8 mouse cellular contexts compared by ENCODE assay signal in the genomic region with DNA sequence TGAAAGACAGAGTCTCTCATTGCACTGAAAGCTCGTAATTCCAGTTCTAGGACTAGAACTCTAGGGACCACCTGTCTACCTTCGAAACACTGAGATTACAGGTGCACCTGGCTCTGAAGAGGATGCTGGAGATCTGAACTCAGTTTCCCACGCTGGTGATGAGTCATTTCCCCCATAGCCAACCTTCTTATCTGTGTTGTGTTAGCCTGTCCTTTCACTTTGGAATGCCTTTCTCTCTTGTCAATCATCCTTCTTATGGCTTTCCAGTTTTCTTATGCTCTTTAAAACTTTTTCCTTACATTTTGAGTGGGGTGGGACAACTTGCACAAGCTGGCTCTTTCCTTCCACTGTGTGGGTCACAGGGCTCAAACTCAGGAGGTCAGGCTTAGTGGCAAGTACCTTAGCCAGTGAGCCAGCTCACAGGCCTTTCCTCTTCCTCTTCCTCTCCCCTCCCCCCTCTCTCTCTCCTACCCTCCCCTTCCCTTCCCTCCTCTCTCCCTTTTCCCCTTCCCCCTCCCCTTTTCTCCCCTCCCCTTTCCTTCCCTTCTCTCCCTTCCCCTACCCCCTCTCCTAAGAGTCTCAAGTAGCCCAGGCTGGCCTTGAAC. TPM values are rescaled to one million over a fixed set of nuclear protein-coding genes. Genes with fewer than 3 reads are reported as not detected.
A peak's percentile ranks its signal among the peaks of the same experiment; 100 is the strongest.
DNase-seq lines count a peak whose midpoint lies in the region; ATAC-seq and TF ChIP-seq lines count a peak whose summit lies in the region.

No protein-coding gene starts in this region.

- peak overlapping the region; percentile 61; the same call in 1 of the 2 replicates for H3K4me2 ChIP-seq in kidney, postnatal 0 days (ENCODE audit: low read length)
- peak overlapping the region; percentile 79 for H3K4me2 ChIP-seq in embryonic facial prominence, embryonic 12.5 days (replicated peaks)
- peak overlapping the region; percentile 84; the same call in 1 of the 2 replicates for H3K4me2 ChIP-seq in intestine, embryonic 16.5 days (ENCODE audit: low read depth, low read length)

- H3K9me3 ChIP-seq in kidney, postnatal 0 days (replicated peaks; ENCODE audit: low read length): no peaks in the 10 kb centered on the region
- H3K9me3 ChIP-seq in embryonic facial prominence, embryonic 12.5 days: no peaks in the 10 kb centered on the region
- no peaks in the 10 kb centered on the region for H3K9me3 ChIP-seq in intestine, embryonic 16.5 days (ENCODE audit: control insufficient read depth, low read length)

- H3K27ac ChIP-seq in kidney, postnatal 0 days: no peak overlapping the region
- no peak overlapping the region for H3K27ac ChIP-seq in embryonic facial prominence, embryonic 12.5 days
- H3K27ac ChIP-seq in intestine, embryonic 16.5 days (ENCODE audit: low read length): no peak overlapping the region

- 88% methylated on average over 3 of the region's 3 CpGs for WGBS in kidney, postnatal 0 days
- WGBS in embryonic facial prominence, embryonic 12.5 days: 85% methylated on average over 3 of the region's 3 CpGs
- 73% methylated on average over 3 of the region's 3 CpGs for WGBS in intestine, embryonic 16.5 days

- H3K4me1 ChIP-seq in kidney, postnatal 0 days (replicated peaks; ENCODE audit: insufficient read depth, low read length): peaks cover 13% of the 10 kb centered on the region
- H3K4me1 ChIP-seq in embryonic facial prominence, embryonic 12.5 days: peaks cover 17% of the 10 kb centered on the region
- H3K4me1 ChIP-seq in intestine, embryonic 16.5 days (ENCODE audit: control insufficient read depth, insufficient read depth, low read length): peaks cover 15% of the 10 kb centered on the region

- TF ChIP-seq CTCF in kidney, postnatal 0 days (IDR thresholded peaks at IDR 0.05; ENCODE audit: low read depth): no peak

- no peak for ATAC-seq in kidney, postnatal 0 days (replicated peaks; ENCODE audit: low FRiP score, low read depth)
- no peak for ATAC-seq in embryonic facial prominence, embryonic 12.5 days (ENCODE audit: insufficient number of reproducible peaks, insufficient read depth, low FRiP score, low TSS enrichment)
- ATAC-seq in intestine, embryonic 16.5 days: no peak

- H3K4me3 ChIP-seq in kidney, postnatal 0 days (replicated peaks; ENCODE audit: low read depth, low read length): no peak overlapping the region
- H3K4me3 ChIP-seq in embryonic facial prominence, embryonic 12.5 days: peak overlapping the region; percentile 53; the same call in 1 of the 2 replicates
- H3K4me3 ChIP-seq in intestine, embryonic 16.5 days (ENCODE audit: low read length): no peak overlapping the region; the same call in 1 of the 2 replicates

- H3K36me3 ChIP-seq in kidney, postnatal 0 days (ENCODE audit: insufficient read depth, low read length): peaks cover 14% of the 10 kb centered on the region
- H3K36me3 ChIP-seq in embryonic facial prominence, embryonic 12.5 days: peaks cover 33% of the 10 kb centered on the region
- H3K36me3 ChIP-seq in intestine, embryonic 16.5 days (ENCODE audit: control insufficient read depth, insufficient read depth, low read length): peaks cover 6% of the 10 kb centered on the region; the same call in 1 of the 2 replicates

- no peak for DNase-seq in kidney, postnatal 0 days (ENCODE audit: low spot score)
- DNase-seq in kidney, adult 18-20 months: no peak
- DNase-seq in naive thymus-derived CD4-positive, alpha-beta T cell, adult 2 months (ENCODE audit: low read depth): peak; percentile 25
- no peak for DNase-seq in frontal cortex, postnatal 10 days (ENCODE audit: low spot score in 2 of 2)
- no peak for DNase-seq in embryo, embryonic 10.5 days (ENCODE audit: low spot score)
- no peak for DNase-seq in T-cell, adult 2 months (ENCODE audit: low spot score)

- H3K27me3 ChIP-seq in kidney, postnatal 0 days (ENCODE audit: insufficient read depth, low read length): no peaks in the 10 kb centered on the region
- H3K27me3 ChIP-seq in embryonic facial prominence, embryonic 12.5 days: no peaks in the 10 kb centered on the region
- no peaks in the 10 kb centered on the region for H3K27me3 ChIP-seq in intestine, embryonic 16.5 days (replicated peaks; ENCODE audit: control insufficient read depth, insufficient read depth, low read length)

- H3K9ac ChIP-seq in kidney, postnatal 0 days (ENCODE audit: low read depth, low read length): no peak overlapping the region
- H3K9ac ChIP-seq in embryonic facial prominence, embryonic 12.5 days: peak overlapping the region; percentile 60; the same call in 1 of the 2 replicates
- H3K9ac ChIP-seq in intestine, embryonic 16.5 days (ENCODE audit: low read depth, low read length): no peak overlapping the region

RNA-seq across cellular contexts. Expression of a gene that starts 1.2 kb away (rescaled TPM):
- polyA plus RNA-seq in kidney, postnatal 0 days (2015; fragmentation: Nextera tagmentation; extraction: Ambion mirVana): 17.4 and 20.5 TPM in 2 replicates
- 53.6 and 58.0 TPM in 2 replicates for polyA plus RNA-seq in embryonic facial prominence, embryonic 12.5 days (2016; fragmentation: Nextera tagmentation; extraction: Ambion mirVana)
- polyA plus RNA-seq in intestine, embryonic 16.5 days (2015; fragmentation: Nextera tagmentation; extraction: Ambion mirVana): 19.5 and 21.5 TPM in 2 replicates

RNA-seq across cellular contexts. Expression of a gene that starts 6.2 kb away (rescaled TPM):
- 26.9 and 27.8 TPM in 2 replicates for polyA plus RNA-seq in kidney, postnatal 0 days (2015; fragmentation: Nextera tagmentation; extraction: Ambion mirVana)
- 91.0 and 94.6 TPM in 2 replicates for polyA plus RNA-seq in embryonic facial prominence, embryonic 12.5 days (2016; fragmentation: Nextera tagmentation; extraction: Ambion mirVana)
- 18.3 and 19.3 TPM in 2 replicates for polyA plus RNA-seq in intestine, embryonic 16.5 days (2015; fragmentation: Nextera tagmentation; extraction: Ambion mirVana)

RNA-seq across cellular contexts. Expression of a gene that starts 7.5 kb away (rescaled TPM):
- 0.09 TPM in 1 of 2 replicates, not detected in the other for polyA plus RNA-seq in kidney, postnatal 0 days (2015; fragmentation: Nextera tagmentation; extraction: Ambion mirVana)
- polyA plus RNA-seq in embryonic facial prominence, embryonic 12.5 days (2016; fragmentation: Nextera tagmentation; extraction: Ambion mirVana): 0.17 and 0.32 TPM in 2 replicates
- 0.80 and 1.2 TPM in 2 replicates for polyA plus RNA-seq in intestine, embryonic 16.5 days (2015; fragmentation: Nextera tagmentation; extraction: Ambion mirVana)

RNA-seq across cellular contexts. Expression of a gene that starts 38.2 kb away (rescaled TPM):
- polyA plus RNA-seq in kidney, postnatal 0 days (2015; fragmentation: Nextera tagmentation; extraction: Ambion mirVana): 28.0 and 31.9 TPM in 2 replicates
- 14.7 and 18.6 TPM in 2 replicates for polyA plus RNA-seq in embryonic facial prominence, embryonic 12.5 days (2016; fragmentation: Nextera tagmentation; extraction: Ambion mirVana)
- polyA plus RNA-seq in intestine, embryonic 16.5 days (2015; fragmentation: Nextera tagmentation; extraction: Ambion mirVana): 70.1 and 71.1 TPM in 2 replicates

RNA-seq across cellular contexts. Expression of a gene that starts 48.7 kb away (rescaled TPM):
- polyA plus RNA-seq in kidney, postnatal 0 days (2015; fragmentation: Nextera tagmentation; extraction: Ambion mirVana): 0.82 and 0.92 TPM in 2 replicates
- polyA plus RNA-seq in embryonic facial prominence, embryonic 12.5 days (2016; fragmentation: Nextera tagmentation; extraction: Ambion mirVana): 0.43 and 1.1 TPM in 2 replicates
- polyA plus RNA-seq in intestine, embryonic 16.5 days (2015; fragmentation: Nextera tagmentation; extraction: Ambion mirVana): 0.27 TPM in 1 of 2 replicates, not detected in the other
